Mouse (Mus musculus) ES-Bruce4 (cell line): Measurements from ENCODE around the gene Cacna1e. TPM values are rescaled to one million over a fixed set of nuclear protein-coding genes. Genes with fewer than 3 reads are reported as not detected.

Experiments used
- H3K27ac ChIP-seq: 2 replicates; pipeline ENCODE4 v1.5.1; 2012; ENCODE audit warnings: low read length, inconsistent platforms; ENCODE audit not compliant: insufficient read depth
- H3K27me3 ChIP-seq: 2 replicates; pipeline ENCODE4 v1.6.1; 2012; ENCODE audit warnings: mild to moderate bottlenecking, low read length, inconsistent platforms; ENCODE audit not compliant: control insufficient read depth, poor library complexity, insufficient read depth, severe bottlenecking
- H3K36me3 ChIP-seq: 2 replicates; pipeline ENCODE4 v1.6.1; 2012; ENCODE audit warnings: inconsistent platforms, mild to moderate bottlenecking, low read length, moderate library complexity; ENCODE audit not compliant: control insufficient read depth, poor library complexity, insufficient read depth, severe bottlenecking
- H3K4me1 ChIP-seq: one replicate; pipeline ENCODE4 v1.8.1; 2011; ENCODE audit warnings: low read length; ENCODE audit not compliant: control insufficient read depth, insufficient read depth
- H3K4me3 ChIP-seq: 2 replicates; pipeline ENCODE4 v1.5.1; 2011; ENCODE audit warnings: low read depth, mild to moderate bottlenecking, low read length
- H3K9ac ChIP-seq: 2 replicates; pipeline ENCODE4 v1.6.1; 2012; ENCODE audit warnings: low read depth, mild to moderate bottlenecking, inconsistent platforms; ENCODE audit not compliant: poor library complexity, severe bottlenecking
- H3K9me3 ChIP-seq: replicated peaks from 2 replicates; pipeline ENCODE4 v1.6.1; 2012; ENCODE audit warnings: mild to moderate bottlenecking, low read length, inconsistent platforms; ENCODE audit not compliant: control insufficient read depth, poor library complexity, insufficient read depth, severe bottlenecking
- CTCF ChIP-seq: IDR thresholded peaks from one replicate; pipeline ENCODE4 v1.8.1; 2011; ENCODE audit warnings: low read depth, low read length
- EP300 ChIP-seq: IDR thresholded peaks from 2 replicates; pipeline ENCODE4 v1.6.1; 2011; ENCODE audit warnings: low read depth, low read length; ENCODE audit not compliant: insufficient read depth
- POLR2A ChIP-seq: IDR thresholded peaks from one replicate; pipeline ENCODE4 v1.8.1; 2011; ENCODE audit warnings: low read length; ENCODE audit not compliant: insufficient read depth
- polyA plus RNA-seq: library from polyadenylated mRNA; stranded (reverse); fragments of >200 nt; gene quantifications from 2 replicates; pipeline ENCODE4 v1.2.4, GENCODE M21; 2011; ENCODE audit warnings: low read depth; ENCODE audit not compliant: missing spikeins, insufficient read depth, insufficient read length

Cacna1e gene
- 0.10 TPM in 1 of 2 replicates, not detected in the other for polyA plus RNA-seq

DNA sequence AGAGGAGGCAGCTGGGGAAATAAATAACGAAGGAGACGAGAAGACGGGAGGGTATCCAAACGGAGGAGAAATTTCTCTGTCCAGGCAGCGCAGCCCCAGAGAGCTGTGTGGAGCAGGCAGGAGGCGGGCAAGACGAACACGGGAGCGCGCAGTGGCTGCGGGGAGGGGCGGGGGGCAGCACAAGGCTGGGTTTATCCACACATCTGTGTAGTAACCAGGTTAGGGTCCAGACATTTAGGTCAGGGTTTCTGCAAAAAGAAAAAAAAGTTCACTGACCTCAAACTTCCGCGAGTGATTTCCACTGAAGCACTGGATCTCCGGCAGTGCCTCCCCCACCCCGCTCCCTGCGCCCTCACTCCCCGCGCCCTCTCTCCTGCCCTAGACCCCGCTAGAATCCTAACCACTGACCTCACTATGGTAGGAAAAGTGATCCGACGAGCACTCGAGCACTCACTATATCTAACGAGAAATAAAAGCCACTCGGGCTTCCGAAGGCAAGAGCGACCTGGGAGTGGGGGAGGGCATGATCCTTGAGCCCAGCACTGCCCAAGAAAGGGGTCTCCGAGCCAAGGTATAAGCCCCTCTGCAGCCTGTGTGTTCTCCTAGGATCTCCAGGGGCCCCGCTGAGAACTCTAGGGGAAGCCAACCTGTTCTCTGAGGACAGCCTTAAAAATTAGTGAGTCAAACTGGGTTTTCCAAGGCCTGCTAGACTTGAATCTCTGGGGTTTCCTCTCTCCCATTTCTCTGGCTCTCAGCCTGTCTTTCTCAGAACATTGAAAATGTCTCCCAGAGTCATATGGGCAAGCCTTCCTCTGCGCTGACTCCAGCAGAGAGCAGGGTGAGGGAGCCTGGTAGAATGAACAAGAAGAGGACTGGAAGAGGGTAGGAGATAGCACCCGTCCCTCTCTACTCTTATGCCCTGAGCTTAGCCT, at the start of gene Cacna1e:
Gene Cacna1e (minus strand): TSS at position 227 of the 932 bp plus-strand sequence.
- no peaks in the 10 kb centered on the region for H3K36me3 ChIP-seq
- H3K27ac ChIP-seq: no peak within 1 kb of the TSS
- TF ChIP-seq CTCF (no peak), POLR2A (no peak), EP300 (no peak)
- H3K9me3 ChIP-seq: peaks cover 7% of the 10 kb centered on the region
- no peak within 1 kb of the TSS for H3K9ac ChIP-seq
- no peak within 1 kb of the TSS for H3K4me3 ChIP-seq
- no peaks in the 10 kb centered on the region for H3K4me1 ChIP-seq
- no peaks in the 10 kb centered on the region; the same call in 1 of the 2 replicates for H3K27me3 ChIP-seq

DNA sequence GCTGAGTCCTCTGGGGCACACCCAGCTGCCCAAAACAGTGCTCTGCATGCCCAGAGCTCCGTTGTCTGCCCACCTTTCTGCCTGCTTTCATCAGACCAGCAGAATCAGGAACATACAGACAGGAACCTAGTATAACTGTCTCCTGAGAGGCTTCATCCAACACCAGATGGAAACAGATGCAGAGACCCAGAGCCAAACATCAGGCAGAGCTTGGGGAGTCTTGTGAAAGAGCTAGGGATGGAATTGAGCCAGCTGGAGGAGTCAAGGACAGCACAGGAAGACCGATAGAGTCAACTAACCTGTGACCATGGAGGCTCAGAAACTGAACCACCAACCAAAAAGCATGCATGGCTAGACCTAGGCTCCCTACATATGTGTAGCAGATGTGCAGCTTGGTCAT, 34.1 kb upstream of the Cacna1e start:
- H3K4me3 ChIP-seq: no peak overlapping the region
- TF ChIP-seq EP300 (no peak), POLR2A (no peak), CTCF (no peak)
- H3K36me3 ChIP-seq: no peaks in the 10 kb centered on the region
- no peaks in the 10 kb centered on the region for H3K27me3 ChIP-seq
- H3K27ac ChIP-seq: no peak overlapping the region
- no peaks in the 10 kb centered on the region for H3K4me1 ChIP-seq
- H3K9ac ChIP-seq: no peak overlapping the region
- H3K9me3 ChIP-seq: no peaks in the 10 kb centered on the region

DNA sequence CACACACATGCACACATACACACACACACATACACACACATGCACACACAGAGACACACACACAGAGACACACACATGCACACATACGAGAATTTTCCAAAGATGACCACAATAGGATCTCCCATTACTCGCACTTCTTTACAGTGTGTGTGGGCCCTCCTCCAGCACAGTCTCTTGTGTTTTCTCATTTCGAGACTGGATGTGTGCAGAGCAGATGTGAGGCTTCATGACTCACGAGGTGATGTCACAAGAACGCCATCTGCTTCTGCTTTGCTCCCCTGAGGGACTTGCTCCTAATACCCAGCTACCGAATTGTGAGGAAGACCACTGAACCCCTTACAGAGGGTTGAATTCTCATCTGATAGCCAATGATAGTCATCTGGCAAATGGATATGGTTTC, 33.1 kb upstream of the Cacna1e start:
- H3K27me3 ChIP-seq: no peaks in the 10 kb centered on the region
- no peaks in the 10 kb centered on the region for H3K4me1 ChIP-seq
- H3K9me3 ChIP-seq: no peaks in the 10 kb centered on the region
- no peak overlapping the region for H3K4me3 ChIP-seq
- H3K9ac ChIP-seq: no peak overlapping the region
- no peak overlapping the region for H3K27ac ChIP-seq
- TF ChIP-seq CTCF: no peak
- TF ChIP-seq EP300: no peak
- TF ChIP-seq POLR2A: no peak
- no peaks in the 10 kb centered on the region for H3K36me3 ChIP-seq

DNA sequence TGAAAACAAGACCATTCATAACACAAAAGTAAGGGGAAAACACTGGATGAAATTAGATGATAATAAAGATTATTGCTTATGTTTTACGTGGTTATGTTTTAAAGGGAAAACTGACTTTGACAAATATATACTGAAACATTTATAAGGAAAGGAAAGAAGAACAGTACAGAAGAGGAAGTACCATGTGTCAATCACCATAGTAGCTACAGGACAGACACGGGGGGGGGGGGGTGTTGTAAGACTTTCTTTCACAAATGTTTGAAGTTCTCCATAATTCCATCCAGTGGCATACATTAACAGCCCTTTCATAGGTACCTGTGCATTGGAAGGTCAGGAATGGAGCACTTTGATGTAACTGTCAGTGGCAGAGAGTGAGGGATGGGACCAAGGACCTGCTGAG, 25.3 kb upstream of the Cacna1e start:
- Histone ChIP-seq H3K27me3 (no peaks in the 10 kb centered on the region), H3K36me3 (no peaks in the 10 kb centered on the region), H3K4me1 (no peaks in the 10 kb centered on the region), H3K9ac (no peak overlapping the region), H3K4me3 (no peak overlapping the region), H3K9me3 (peaks cover 3% of the 10 kb centered on the region), H3K27ac (no peak overlapping the region)
- TF ChIP-seq POLR2A: no peak
- no peak for TF ChIP-seq CTCF
- TF ChIP-seq EP300: no peak

DNA sequence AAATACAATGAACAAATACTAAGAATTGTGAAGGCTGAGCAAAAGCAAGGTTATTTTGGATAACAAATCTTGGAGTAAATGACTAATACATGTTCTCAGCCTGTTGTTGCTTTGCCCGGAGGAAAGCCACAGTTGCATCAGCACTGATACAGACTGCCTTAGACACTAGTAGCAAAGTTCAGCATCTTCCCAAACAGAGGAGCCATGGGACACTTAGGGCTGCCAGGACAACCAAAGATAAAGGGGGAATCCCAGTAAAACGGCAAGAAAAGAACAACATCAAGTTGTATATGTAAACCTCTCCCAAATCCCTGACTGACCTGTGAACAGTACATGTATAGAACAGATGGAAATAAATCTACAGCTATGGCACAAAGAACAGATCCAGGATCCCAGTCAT, 13.1 kb upstream of the Cacna1e start:
- TF ChIP-seq EP300 (no peak), POLR2A (no peak), CTCF (no peak)
- H3K9ac ChIP-seq: no peak overlapping the region
- H3K36me3 ChIP-seq: no peaks in the 10 kb centered on the region
- no peaks in the 10 kb centered on the region for H3K4me1 ChIP-seq
- H3K4me3 ChIP-seq: no peak overlapping the region
- H3K27ac ChIP-seq: no peak overlapping the region
- no peaks in the 10 kb centered on the region for H3K27me3 ChIP-seq
- H3K9me3 ChIP-seq: 0 out of 2 replicates have a peak, but pooled peaks cover 6% of the 10 kb centered on the region

DNA sequence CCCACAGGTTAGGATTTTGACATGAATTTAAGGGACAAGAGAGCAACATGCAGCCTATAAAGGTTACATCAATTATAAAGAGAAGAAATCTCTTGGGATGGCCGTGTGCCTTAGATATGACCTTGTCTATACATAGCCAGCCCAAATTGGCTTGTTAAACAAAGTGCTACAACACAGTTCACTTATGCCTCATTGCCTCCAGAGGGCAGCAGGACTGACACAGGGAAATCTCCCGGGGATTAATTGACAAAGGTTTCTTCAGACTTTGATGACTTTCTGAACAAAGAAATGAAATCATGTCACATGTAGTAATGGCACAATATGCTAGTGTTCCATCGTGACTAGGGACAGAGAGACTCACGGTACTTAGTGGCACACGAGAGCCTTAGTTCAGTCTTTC, 5.9 kb upstream of the Cacna1e start:
- Histone ChIP-seq H3K36me3 (no peaks in the 10 kb centered on the region), H3K27me3 (no peaks in the 10 kb centered on the region; the same call in 1 of the 2 replicates), H3K27ac (no peak overlapping the region), H3K9me3 (peaks cover 1% of the 10 kb centered on the region; the same call in 1 of the 2 replicates), H3K4me1 (no peaks in the 10 kb centered on the region), H3K9ac (no peak overlapping the region), H3K4me3 (no peak overlapping the region)
- TF ChIP-seq EP300: no peak
- no peak for TF ChIP-seq POLR2A
- no peak for TF ChIP-seq CTCF
